Mouse (Mus musculus): ENCODE data around the gene Qprt. TPM values are rescaled to one million over a fixed set of nuclear protein-coding genes. Genes with fewer than 3 reads are reported as not detected.

Gene Qprt
- polyA plus RNA-seq, 2 experiments: 4.3 to 6.0 TPM

DNA sequence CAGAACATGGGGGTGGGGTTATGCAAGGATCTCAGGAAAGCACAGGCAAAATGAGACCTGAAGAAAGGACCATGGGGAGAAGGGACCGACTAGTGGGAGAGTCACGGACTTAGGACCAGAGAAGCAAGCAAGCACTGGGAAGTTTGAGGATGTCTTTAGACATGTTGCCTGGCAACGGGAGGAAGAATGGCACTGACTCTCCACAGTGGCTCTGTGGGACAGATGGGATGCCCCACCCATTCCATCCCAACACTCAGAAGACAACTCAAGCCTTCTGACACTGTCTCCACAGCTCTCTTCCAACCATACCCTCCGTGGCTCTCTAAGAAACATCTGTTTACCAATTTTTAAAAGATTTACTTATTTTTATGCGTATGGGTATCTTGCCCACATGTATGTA lies 11.1 kb upstream of the Qprt start:
- DNase-seq (ENCODE audit: low spot score): no peak
- ATAC-seq (ENCODE audit: low FRiP score, low read depth): no peak
- H3K9ac ChIP-seq (ENCODE audit: low read depth, low read length, severe bottlenecking): no peak overlapping the region
- no peak overlapping the region for H3K27ac ChIP-seq (replicated peaks; ENCODE audit: low read depth, low read length)
- H3K36me3 ChIP-seq (ENCODE audit: control insufficient read depth, insufficient read depth, low read length): no peaks in the 10 kb centered on the region
- WGBS: 75% methylated on average over 5 of the region's 5 CpGs
- no peaks in the 10 kb centered on the region for H3K9me3 ChIP-seq (ENCODE audit: control insufficient read depth, low read length)
- no peak overlapping the region for H3K4me3 ChIP-seq (replicated peaks; ENCODE audit: low read length)
- TF ChIP-seq POLR2A (IDR thresholded peaks at IDR 0.05; ENCODE audit: borderline replicate concordance, extremely low read depth, insufficient read depth, insufficient read length): no peak
- H3K4me2 ChIP-seq (replicated peaks; ENCODE audit: low read depth, low read length, severe bottlenecking): no peak overlapping the region
- H3K27me3 ChIP-seq (ENCODE audit: control insufficient read depth, insufficient read depth, low read length): no peaks in the 10 kb centered on the region
- H3K4me1 ChIP-seq (ENCODE audit: control insufficient read depth, insufficient read depth, low read length): no peaks in the 10 kb centered on the region

DNA sequence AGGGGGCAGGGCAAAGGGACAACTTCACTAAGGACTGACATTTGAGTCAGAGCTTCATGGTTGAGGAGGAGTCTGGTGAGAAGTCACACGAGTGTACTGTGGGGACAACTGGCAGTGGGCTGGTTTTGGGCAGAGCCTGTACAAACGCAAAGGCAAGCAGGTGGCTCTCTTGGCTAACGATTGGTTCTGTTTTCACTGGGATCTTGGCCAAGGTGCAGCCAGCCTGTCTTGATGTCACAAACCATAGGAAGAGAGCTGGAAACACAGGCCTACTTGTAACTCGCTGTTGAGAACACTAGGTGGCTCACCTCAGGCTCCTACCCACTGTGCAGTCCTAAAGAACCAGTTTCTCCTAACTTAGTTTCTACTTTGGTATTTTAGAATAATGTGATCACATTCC lies 7.6 kb upstream of the Qprt start:
- TF ChIP-seq POLR2A (IDR thresholded peaks at IDR 0.05; ENCODE audit: borderline replicate concordance, extremely low read depth, insufficient read depth, insufficient read length): no peak
- 15% methylated on average over 4 of the region's 4 CpGs for WGBS
- peak; percentile 68 for DNase-seq (ENCODE audit: low spot score)

DNA sequence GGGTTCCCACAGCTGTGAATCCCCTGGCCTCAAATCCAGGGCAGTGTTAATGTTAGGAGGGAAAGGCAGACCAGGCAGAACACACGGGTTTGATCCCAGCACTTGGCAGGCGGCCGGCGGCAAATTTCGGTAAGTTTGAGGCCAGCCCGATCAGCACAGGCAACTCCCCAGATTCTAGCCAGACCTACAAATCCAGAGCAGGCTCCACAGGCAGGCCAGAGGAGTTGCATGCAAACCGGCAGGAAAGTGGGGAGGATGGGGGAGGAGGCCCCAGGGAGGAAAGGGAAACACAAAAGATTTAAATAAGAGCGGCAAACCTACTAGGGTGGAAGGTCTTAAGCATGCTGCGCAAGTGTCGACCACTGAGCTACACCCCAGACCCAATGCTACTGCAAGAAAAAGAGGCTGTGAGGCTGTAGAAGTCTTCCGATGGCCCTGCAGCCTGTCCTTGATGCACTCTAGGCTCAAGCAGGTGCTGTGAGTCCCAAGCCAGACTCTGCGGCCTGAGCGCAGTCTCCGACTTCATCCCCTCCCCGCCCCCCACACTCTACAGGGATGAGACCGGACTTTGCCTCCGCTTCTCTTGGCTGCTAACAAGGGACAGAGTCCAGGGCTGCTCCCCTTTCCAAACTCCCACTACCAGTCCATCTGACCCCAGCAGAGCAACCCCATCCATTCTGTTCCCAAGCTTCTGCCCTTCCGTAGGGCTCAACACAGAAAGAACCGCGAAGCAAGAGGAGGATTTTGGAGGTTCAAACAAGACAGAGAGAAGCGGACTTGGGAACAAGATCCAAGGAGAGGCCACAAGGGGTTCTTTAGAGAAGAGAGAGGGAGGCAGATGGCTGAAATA lies 740 bp downstream of the Qprt start:
- peak; percentile 17; the same call in 1 of the 2 replicates for ATAC-seq (ENCODE audit: low FRiP score, low read depth)
- peak overlapping the region; percentile 15 for H3K4me2 ChIP-seq (replicated peaks; ENCODE audit: low read depth, low read length, severe bottlenecking)
- peaks cover 6% of the 10 kb centered on the region; the same call in 1 of the 2 replicates for H3K9me3 ChIP-seq (ENCODE audit: control insufficient read depth, low read length)
- H3K27me3 ChIP-seq (ENCODE audit: control insufficient read depth, insufficient read depth, low read length): peaks cover 27% of the 10 kb centered on the region
- no peak for DNase-seq (ENCODE audit: low spot score)
- no peak for TF ChIP-seq POLR2A (IDR thresholded peaks at IDR 0.05; ENCODE audit: borderline replicate concordance, extremely low read depth, insufficient read depth, insufficient read length)
- peaks cover 9% of the 10 kb centered on the region for H3K4me1 ChIP-seq (ENCODE audit: control insufficient read depth, insufficient read depth, low read length)
- H3K27ac ChIP-seq (replicated peaks; ENCODE audit: low read depth, low read length): no peak overlapping the region; the same call in 1 of the 2 replicates
- 15% methylated on average over 21 of the region's 21 CpGs for WGBS
- peak overlapping the region; percentile 7; the same call in 1 of the 2 replicates for H3K4me3 ChIP-seq (replicated peaks; ENCODE audit: low read length)
- H3K9ac ChIP-seq (ENCODE audit: low read depth, low read length, severe bottlenecking): peak overlapping the region; percentile 21; the same call in 1 of the 2 replicates
- no peaks in the 10 kb centered on the region for H3K36me3 ChIP-seq (ENCODE audit: control insufficient read depth, insufficient read depth, low read length)

More for the DNA sequence above, 7.6 kb upstream of the Qprt start:
- ATAC-seq (ENCODE audit: low FRiP score, low read depth): 0 out of 2 replicates have a peak, but pooled peaks have one; percentile 57
- Histone ChIP-seq H3K4me1 (ENCODE audit: control insufficient read depth, insufficient read depth, low read length) (no peaks in the 10 kb centered on the region), H3K36me3 (ENCODE audit: control insufficient read depth, insufficient read depth, low read length) (no peaks in the 10 kb centered on the region), H3K9me3 (ENCODE audit: control insufficient read depth, low read length) (no peaks in the 10 kb centered on the region), H3K27ac (replicated peaks; ENCODE audit: low read depth, low read length) (no peak overlapping the region), H3K27me3 (ENCODE audit: control insufficient read depth, insufficient read depth, low read length) (no peaks in the 10 kb centered on the region), H3K4me3 (replicated peaks; ENCODE audit: low read length) (no peak overlapping the region), H3K9ac (ENCODE audit: low read depth, low read length, severe bottlenecking) (no peak overlapping the region), H3K4me2 (replicated peaks; ENCODE audit: low read depth, low read length, severe bottlenecking) (no peak overlapping the region)

DNA sequence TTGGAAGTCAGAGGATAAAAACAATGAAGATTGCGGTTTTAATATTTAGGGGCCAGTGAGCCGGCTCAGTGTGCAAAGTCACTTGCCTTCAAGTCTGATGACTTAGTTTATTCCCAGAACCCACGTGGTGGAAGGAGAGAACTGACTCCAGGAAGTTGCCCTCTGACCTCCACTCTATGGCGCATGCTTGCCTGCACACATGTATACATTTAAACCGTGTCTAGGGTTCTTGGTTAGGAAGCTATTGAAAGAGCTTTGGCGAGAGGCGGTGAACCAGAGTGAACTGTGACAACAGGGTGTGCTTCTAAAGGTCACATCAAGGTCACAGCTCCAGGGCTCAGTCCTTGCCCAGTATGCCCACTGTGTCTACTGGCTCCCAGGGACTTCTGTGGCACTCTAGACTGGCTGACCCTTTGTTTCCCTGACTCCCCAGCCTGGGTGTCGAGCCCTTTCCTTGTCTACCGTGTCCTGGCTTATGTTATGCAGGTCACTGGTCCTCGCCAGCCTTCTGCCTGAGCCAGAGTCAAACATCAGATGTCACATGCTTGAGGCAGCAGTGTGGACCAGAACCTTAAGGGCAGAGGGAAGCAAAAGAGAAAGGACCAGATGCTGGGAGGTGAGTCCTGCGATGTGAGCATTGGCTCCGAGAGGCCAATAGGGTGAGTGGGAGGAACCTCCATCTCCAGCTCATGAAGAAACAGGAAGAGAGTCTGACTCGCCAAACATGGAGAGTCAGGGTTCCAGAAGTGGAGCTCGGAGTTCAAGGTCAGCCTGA lies 3.2 kb downstream of the Qprt start:
- H3K27ac ChIP-seq (replicated peaks; ENCODE audit: low read depth, low read length): no peak overlapping the region
- H3K9me3 ChIP-seq (ENCODE audit: control insufficient read depth, low read length): no peaks in the 10 kb centered on the region
- H3K27me3 ChIP-seq (ENCODE audit: control insufficient read depth, insufficient read depth, low read length): peaks cover 27% of the 10 kb centered on the region
- no peak for TF ChIP-seq POLR2A (IDR thresholded peaks at IDR 0.05; ENCODE audit: borderline replicate concordance, extremely low read depth, insufficient read depth, insufficient read length)
- H3K9ac ChIP-seq (ENCODE audit: low read depth, low read length, severe bottlenecking): no peak overlapping the region
- 62% methylated on average over 14 of the region's 14 CpGs for WGBS
- no peak overlapping the region for H3K4me2 ChIP-seq (replicated peaks; ENCODE audit: low read depth, low read length, severe bottlenecking)
- DNase-seq (ENCODE audit: low spot score) (no peak), ATAC-seq (ENCODE audit: low FRiP score, low read depth) (no peak)
- no peak overlapping the region for H3K4me3 ChIP-seq (replicated peaks; ENCODE audit: low read length)
- H3K36me3 ChIP-seq (ENCODE audit: control insufficient read depth, insufficient read depth, low read length): no peaks in the 10 kb centered on the region
- H3K4me1 ChIP-seq (ENCODE audit: control insufficient read depth, insufficient read depth, low read length): peaks cover 9% of the 10 kb centered on the region

DNA sequence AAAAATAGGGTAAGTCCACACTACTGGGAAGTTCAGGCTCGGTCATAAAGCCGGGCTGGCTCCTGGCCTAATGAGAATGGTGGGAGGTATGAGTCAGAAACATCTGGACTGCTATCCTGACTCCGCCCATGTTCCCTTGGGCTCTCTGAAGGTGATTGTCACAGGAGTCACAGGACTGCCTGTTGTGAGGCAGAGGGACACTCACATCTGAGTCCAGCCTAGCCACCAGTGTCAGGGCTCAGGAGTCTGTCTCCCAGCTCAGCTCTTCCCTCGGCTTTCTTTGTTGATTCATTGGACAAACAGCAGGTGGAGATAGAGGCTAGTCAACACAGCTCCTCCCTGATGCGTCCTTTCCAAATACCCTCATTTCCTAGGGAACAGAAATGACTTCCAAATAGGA lies 4.1 kb downstream of the Qprt start:
- H3K27me3 ChIP-seq (ENCODE audit: control insufficient read depth, insufficient read depth, low read length): peaks cover 27% of the 10 kb centered on the region
- H3K4me2 ChIP-seq (replicated peaks; ENCODE audit: low read depth, low read length, severe bottlenecking): no peak overlapping the region
- H3K9me3 ChIP-seq (ENCODE audit: control insufficient read depth, low read length): no peaks in the 10 kb centered on the region
- 20% methylated on average over 5 of the region's 5 CpGs for WGBS
- H3K27ac ChIP-seq (replicated peaks; ENCODE audit: low read depth, low read length): no peak overlapping the region
- 0 out of 2 replicates have a peak, but pooled peaks have one; percentile 48 for ATAC-seq (ENCODE audit: low FRiP score, low read depth)
- peak; percentile 52 for DNase-seq (ENCODE audit: low spot score)
- H3K4me3 ChIP-seq (replicated peaks; ENCODE audit: low read length): no peak overlapping the region
- no peak for TF ChIP-seq POLR2A (IDR thresholded peaks at IDR 0.05; ENCODE audit: borderline replicate concordance, extremely low read depth, insufficient read depth, insufficient read length)
- no peaks in the 10 kb centered on the region for H3K36me3 ChIP-seq (ENCODE audit: control insufficient read depth, insufficient read depth, low read length)
- peaks cover 9% of the 10 kb centered on the region for H3K4me1 ChIP-seq (ENCODE audit: control insufficient read depth, insufficient read depth, low read length)
- no peak overlapping the region for H3K9ac ChIP-seq (ENCODE audit: low read depth, low read length, severe bottlenecking)

Data from limb, embryonic 14.5 days (tissue).